Mouse (Mus musculus) lung, embryonic 14.5 days (tissue): ENCODE data around the gene Mad2l1. TPM values are rescaled to one million over a fixed set of nuclear protein-coding genes. Genes with fewer than 3 reads are reported as not detected.

Source experiments
- ATAC-seq: fragments of 200-750 bp; cut with Nextera tagmentation; 2 replicates; pipeline ENCODE4 v1.8.0; 2017; ENCODE audit warnings: mild to moderate bottlenecking, moderate TSS enrichment, moderate library complexity; ENCODE audit not compliant: insufficient read depth
- DNase-seq: peaks from one replicate; pipeline ENCODE4 v3.0.0-alpha.2; 2015
- H3K27ac ChIP-seq: fragments of 300-500 bp; sonication (generic); 2 replicates; pipeline ENCODE4 v1.5.1; 2014; ENCODE audit warnings: low read depth, mild to moderate bottlenecking, moderate library complexity
- H3K27me3 ChIP-seq: fragments of 300-500 bp; sonication (generic); 2 replicates; pipeline ENCODE4 v1.6.1; 2014; ENCODE audit warnings: low read length, control low read depth; ENCODE audit not compliant: insufficient read depth
- H3K36me3 ChIP-seq: fragments of 300-500 bp; sonication (generic); 2 replicates; pipeline ENCODE4 v1.6.1; 2014; ENCODE audit warnings: control low read depth; ENCODE audit not compliant: insufficient read depth
- H3K4me1 ChIP-seq: fragments of 300-500 bp; sonication (generic); 2 replicates; pipeline ENCODE4 v1.6.1; 2014; ENCODE audit warnings: antibody characterized with exemption, control low read depth; ENCODE audit not compliant: insufficient read depth
- H3K4me2 ChIP-seq: fragments of 300-500 bp; sonication (generic); 2 replicates; pipeline ENCODE4 v1.6.1; 2014; ENCODE audit warnings: mild to moderate bottlenecking
- H3K4me3 ChIP-seq: fragments of 300-500 bp; sonication (generic); 2 replicates; pipeline ENCODE4 v1.5.1; 2014; ENCODE audit warnings: low read depth, low read length
- H3K9ac ChIP-seq: fragments of 300-500 bp; sonication (generic); 2 replicates; pipeline ENCODE4 v1.6.1; 2014
- H3K9me3 ChIP-seq: fragments of 300-500 bp; sonication (generic); 2 replicates; pipeline ENCODE4 v1.6.1; 2016; ENCODE audit warnings: low read depth, low read length, control low read depth
- CTCF ChIP-seq: IDR thresholded peaks from 2 replicates; pipeline ENCODE4 v1.5.1; 2016; ENCODE audit warnings: antibody characterized with exemption, low read depth
- WGBS: fragments of 180-500 bp; shearing (Covaris S2); extraction: QIAGEN DNeasy Blood & Tissue Kit; methylation state at CpG from one replicate; pipeline ENCODE4 v1.1.7; 2014; 5-methylcytosine and 5-hydroxymethylcytosine counted together
- polyA plus RNA-seq: library from polyadenylated mRNA; unstranded; fragments of >200 nt; fragmentation: Nextera tagmentation; extraction: Ambion mirVana; gene quantifications from 2 replicates; pipeline ENCODE4 v1.2.1, GENCODE M21; 2014

Mad2l1 gene
- polyA plus RNA-seq, 1 experiment from 2014 or later: 155 TPM

DNA sequence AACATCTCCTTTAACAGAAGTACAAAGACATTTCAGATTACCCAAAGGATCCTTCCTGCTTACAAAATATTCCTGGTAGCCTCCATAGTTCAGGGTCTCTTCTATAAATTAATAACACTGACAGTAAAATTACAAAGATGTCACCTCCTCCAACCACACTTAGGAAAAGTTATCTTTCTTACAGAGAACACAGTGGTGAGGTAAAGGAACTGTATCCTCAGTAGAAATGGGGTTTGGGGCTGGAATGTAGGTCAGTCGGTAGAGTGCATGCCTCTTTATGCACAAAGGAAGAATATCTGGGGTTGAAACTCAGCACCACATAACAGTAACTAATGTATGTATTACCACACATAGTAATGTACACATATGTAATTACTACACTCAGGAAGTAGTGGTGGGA is 24.8 kb downstream of the Mad2l1 start, which contains the start of gene Vmn1r32:
Vmn1r32 (minus strand) TSS at position 101 of the 400 bp plus-strand sequence.
- Histone ChIP-seq H3K27me3 (no peaks in the 10 kb centered on the region), H3K4me3 (no peak within 1 kb of the TSS), H3K9ac (no peak within 1 kb of the TSS), H3K4me1 (no peaks in the 10 kb centered on the region), H3K36me3 (no peaks in the 10 kb centered on the region), H3K9me3 (no peaks in the 10 kb centered on the region), H3K27ac (no peak within 1 kb of the TSS), H3K4me2 (no peak within 1 kb of the TSS)
- ATAC-seq (no peak), DNase-seq (no peak)
- TF ChIP-seq CTCF: no peak
- 76% methylated on average over 1 of the region's 1 CpGs for WGBS

DNA sequence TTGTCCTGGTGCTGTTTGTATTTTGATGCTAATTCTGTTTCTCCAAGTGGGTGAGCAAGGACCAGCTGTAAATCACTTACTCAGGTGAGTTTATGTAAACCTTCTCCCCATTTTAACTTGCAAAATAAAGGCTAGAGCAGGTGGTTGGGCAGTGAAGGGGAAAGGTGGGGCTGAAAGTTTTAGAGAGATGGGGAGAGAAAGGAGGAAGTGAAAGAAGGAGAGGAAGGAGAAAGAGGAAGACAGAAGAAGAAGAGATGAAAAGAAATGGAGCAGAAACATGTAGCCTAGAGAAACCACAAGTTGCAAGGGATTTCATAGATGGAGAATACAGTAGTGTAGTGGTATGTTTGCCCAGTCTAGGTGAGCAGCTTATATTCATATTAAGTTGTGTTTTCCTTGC is 60.6 kb downstream of the Mad2l1 start:
- Histone ChIP-seq H3K27ac (no peak overlapping the region), H3K4me3 (no peak overlapping the region), H3K36me3 (no peaks in the 10 kb centered on the region), H3K9me3 (no peaks in the 10 kb centered on the region), H3K4me2 (no peak overlapping the region), H3K27me3 (no peaks in the 10 kb centered on the region), H3K4me1 (no peaks in the 10 kb centered on the region), H3K9ac (no peak overlapping the region)
- ATAC-seq (no peak), DNase-seq (no peak)
- TF ChIP-seq CTCF: no peak

Other genes starting within 250 kb of the Mad2l1 start
- 0.07 and 0.11 TPM in 2 replicates for gene Vmn1r32, start 24.7 kb downstream of the Mad2l1 start, polyA plus RNA-seq
- not detected in 2 replicates for gene Vmn1r33, start 82.9 kb downstream of the Mad2l1 start, polyA plus RNA-seq
- gene Vmn1r34, start 108.5 kb downstream of the Mad2l1 start, polyA plus RNA-seq: not detected in 2 replicates
- gene Vmn1r35, start 150.5 kb downstream of the Mad2l1 start, polyA plus RNA-seq: not detected in 2 replicates
- not detected in 2 replicates for gene Vmn1r36, start 183.8 kb downstream of the Mad2l1 start, polyA plus RNA-seq
- gene Vmn1r37, start 194.0 kb downstream of the Mad2l1 start, polyA plus RNA-seq: not detected in 2 replicates
- not detected in 2 replicates for gene Vmn1r38, start 247.2 kb downstream of the Mad2l1 start, polyA plus RNA-seq